Mouse (Mus musculus) stomach, postnatal 0 days (tissue): ENCODE results near the gene Tshz2.
"Not testable (repeated sequence)": the region's sequence is repeated elsewhere in the genome, so short reads cannot be mapped to it uniquely, and the experiment has no call there.

Source experiments
- CTCF ChIP-seq: IDR thresholded peaks from 2 replicates; pipeline ENCODE4 v1.5.1; 2016; ENCODE audit warnings: antibody characterized with exemption, low read depth, mild to moderate bottlenecking, moderate library complexity
- EP300 ChIP-seq: optimal IDR thresholded peaks from 2 replicates; pipeline ENCODE3; 2016; ENCODE audit warnings: antibody characterized with exemption

GRCm38 (mm10) chr2:169587645-169588044 is 45.2 kb upstream of the Tshz2 start, which contains the start of gene Gm11011:
- not testable (repeated sequence) for TF ChIP-seq EP300, CTCF
